Mouse (Mus musculus) heart, embryonic 13.5 days (tissue): Measurements from ENCODE around the gene Trmt61a. TPM values are rescaled to one million over a fixed set of nuclear protein-coding genes. Genes with fewer than 3 reads are reported as not detected.

Source experiments
- polyA plus RNA-seq: library from polyadenylated mRNA; unstranded; fragments of >200 nt; fragmentation: Nextera tagmentation; extraction: Ambion mirVana; gene quantifications from 2 replicates; pipeline ENCODE4 v1.2.1, GENCODE M21; 2015

Trmt61a gene
- polyA plus RNA-seq, 1 experiment from 2014 or later = 7.8 TPM

Other genes with a start within 250 kb of the Trmt61a start
- 6.0 and 10.6 TPM in 2 replicates for gene Tnfaip2, start 235.6 kb upstream of the Trmt61a start, polyA plus RNA-seq
- 2.1 and 2.5 TPM in 2 replicates for gene Gm266, start 192.3 kb upstream of the Trmt61a start, polyA plus RNA-seq
- gene Eif5, start 140.1 kb upstream of the Trmt61a start, polyA plus RNA-seq = 389 and 441 TPM in 2 replicates
- 25.7 and 28.0 TPM in 2 replicates for gene Mark3, start 103.6 kb upstream of the Trmt61a start, polyA plus RNA-seq
- 279 and 320 TPM in 2 replicates for gene Ckb, start 5.8 kb upstream of the Trmt61a start, polyA plus RNA-seq
- gene Bag5, start 35.2 kb downstream of the Trmt61a start, polyA plus RNA-seq = 35.4 and 41.6 TPM in 2 replicates
- 41.0 and 45.5 TPM in 2 replicates for gene Apopt1, start 35.2 kb downstream of the Trmt61a start, polyA plus RNA-seq
- 95.2 and 103 TPM in 2 replicates for gene Klc1, start 80.7 kb downstream of the Trmt61a start, polyA plus RNA-seq
- gene Xrcc3, start 135.8 kb downstream of the Trmt61a start, polyA plus RNA-seq = 6.0 and 7.0 TPM in 2 replicates
- gene Zfyve21, start 136.1 kb downstream of the Trmt61a start, polyA plus RNA-seq = 74.6 and 85.2 TPM in 2 replicates
- gene Ppp1r13b, start 230.0 kb downstream of the Trmt61a start, polyA plus RNA-seq = 12.4 and 12.5 TPM in 2 replicates